Mouse (Mus musculus): ENCODE data around the gene Ppp1r36.

Ppp1r36 gene

GRCm38 (mm10) chr12:76417433-76417854 is at the start of gene Ppp1r36:
Ppp1r36 (plus strand) TSS chr12:76417538.
- DNase-seq (ENCODE audit: low spot score), result no peak

- no peak for DNase-seq (ENCODE audit: low spot score)
Observed at GRCm38 (mm10) chr12:76368201-76368789, 49.0 kb upstream of the Ppp1r36 start.

GRCm38 (mm10) chr12:76368790-76369205 is 48.5 kb upstream of the Ppp1r36 start:
- no peak for DNase-seq (ENCODE audit: low spot score)

GRCm38 (mm10) chr12:76369206-76369977 is 47.9 kb upstream of the Ppp1r36 start, which contains the start of gene Zbtb25:
Zbtb25 (minus strand) TSS chr12:76369602.
- DNase-seq (ENCODE audit: low spot score), result peak; percentile 88

GRCm38 (mm10) chr12:76369978-76370830 is 47.1 kb upstream of the Ppp1r36 start, which contains the start of gene Zbtb1:
Zbtb1 (plus strand) TSS chr12:76370266.
- peak; percentile 68 for DNase-seq (ENCODE audit: low spot score)

- no peak for DNase-seq (ENCODE audit: low spot score)
Observed at GRCm38 (mm10) chr12:76370831-76371571, 46.3 kb upstream of the Ppp1r36 start.

GRCm38 (mm10) chr12:76372046-76372445 is 45.3 kb upstream of the Ppp1r36 start:
- no peak for DNase-seq (ENCODE audit: low spot score)

GRCm38 (mm10) chr12:76372881-76373818 is 44.2 kb upstream of the Ppp1r36 start:
- no peak for DNase-seq (ENCODE audit: low spot score)

GRCm38 (mm10) chr12:76373991-76374390 is 43.3 kb upstream of the Ppp1r36 start:
- DNase-seq (ENCODE audit: low spot score), result no peak

GRCm38 (mm10) chr12:76374911-76375310 is 42.4 kb upstream of the Ppp1r36 start:
- no peak for DNase-seq (ENCODE audit: low spot score)

GRCm38 (mm10) chr12:76375506-76375905 is 41.8 kb upstream of the Ppp1r36 start:
- no peak for DNase-seq (ENCODE audit: low spot score)

- DNase-seq (ENCODE audit: low spot score), result no peak
Observed at GRCm38 (mm10) chr12:76376649-76377048, 40.7 kb upstream of the Ppp1r36 start.

GRCm38 (mm10) chr12:76377059-76377458 is 40.3 kb upstream of the Ppp1r36 start:
- DNase-seq (ENCODE audit: low spot score), result no peak

- no peak for DNase-seq (ENCODE audit: low spot score)
Observed at GRCm38 (mm10) chr12:76377726-76378125, 39.6 kb upstream of the Ppp1r36 start.

- DNase-seq (ENCODE audit: low spot score), result no peak
Observed at GRCm38 (mm10) chr12:76378556-76378955, 38.8 kb upstream of the Ppp1r36 start.

- DNase-seq (ENCODE audit: low spot score), result no peak
Observed at GRCm38 (mm10) chr12:76380151-76380550, 37.2 kb upstream of the Ppp1r36 start.

- no peak for DNase-seq (ENCODE audit: low spot score)
Observed at GRCm38 (mm10) chr12:76385342-76385741, 32.0 kb upstream of the Ppp1r36 start.

- DNase-seq (ENCODE audit: low spot score), result no peak
Observed at GRCm38 (mm10) chr12:76388794-76389193, 28.5 kb upstream of the Ppp1r36 start.

GRCm38 (mm10) chr12:76391595-76392271 is 25.6 kb upstream of the Ppp1r36 start:
- DNase-seq (ENCODE audit: low spot score), result no peak

GRCm38 (mm10) chr12:76392979-76393378 is 24.4 kb upstream of the Ppp1r36 start:
- no peak for DNase-seq (ENCODE audit: low spot score)
